Mouse (Mus musculus) myocyte (in vitro differentiated cells): ENCODE data around the gene Nt5dc2. TPM values are rescaled to one million over a fixed set of nuclear protein-coding genes. Genes with fewer than 3 reads are reported as not detected.

Experiments
- H3K27me3 ChIP-seq: one replicate; pipeline ENCODE4 v1.6.1; 2011; ENCODE audit not compliant: control insufficient read depth, insufficient read depth, insufficient read length
- H3K36me3 ChIP-seq: one replicate; pipeline ENCODE4 v1.6.1; 2011; ENCODE audit not compliant: control insufficient read depth, insufficient read depth
- H3K4me2 ChIP-seq: one replicate; pipeline ENCODE4 v1.6.1; 2011; ENCODE audit warnings: low read depth, control low read depth
- H3K4me3 ChIP-seq: one replicate; pipeline ENCODE4 v1.5.1; 2011; ENCODE audit warnings: mild to moderate bottlenecking, control low read depth, moderate library complexity
- H3K79me2 ChIP-seq: one replicate; pipeline ENCODE4 v1.6.1; 2011; ENCODE audit not compliant: control insufficient read depth, insufficient read depth
- H3ac ChIP-seq: one replicate; pipeline ENCODE4 v1.6.1; 2011; ENCODE audit not compliant: control insufficient read depth, insufficient read length
- CEBPB ChIP-seq: IDR thresholded peaks from 2 replicates; pipeline ENCODE4 v1.6.1; 2011; ENCODE audit warnings: mild to moderate bottlenecking, moderate library complexity; ENCODE audit not compliant: poor library complexity, insufficient read depth, severe bottlenecking
- E2F4 ChIP-seq: IDR thresholded peaks from one replicate; pipeline ENCODE4 v1.6.1; 2011; ENCODE audit warnings: mild to moderate bottlenecking, control low read depth, moderate library complexity; ENCODE audit not compliant: insufficient read depth
- MAX ChIP-seq: IDR thresholded peaks from one replicate; pipeline ENCODE4 v1.6.1; 2011; ENCODE audit warnings: low read depth, mild to moderate bottlenecking, control low read depth
- MYOD1 ChIP-seq, 3 experiments: IDR thresholded peaks; one replicate each; pipeline ENCODE4 v1.6.1; 2011; ENCODE audit warnings: control low read depth in 2 of 3, low read depth in 2 of 3, mild to moderate bottlenecking in 2 of 3, moderate library complexity in 1 of 3; ENCODE audit not compliant: insufficient read length in 2 of 3, control insufficient read depth in 1 of 3
- MYOG ChIP-seq, 3 experiments: IDR thresholded peaks; one replicate each; pipeline ENCODE4 v1.6.1; 2011; ENCODE audit warnings: control low read depth in 2 of 3, low read depth in 2 of 3, mild to moderate bottlenecking in 2 of 3; ENCODE audit not compliant: insufficient read length in 2 of 3, control insufficient read depth in 1 of 3, insufficient read depth in 1 of 3
- POLR2A ChIP-seq: IDR thresholded peaks from one replicate; pipeline ENCODE4 v1.6.1; 2011; ENCODE audit warnings: low read depth, mild to moderate bottlenecking, control low read depth, moderate library complexity; ENCODE audit not compliant: insufficient read length
- POLR2AphosphoS2 ChIP-seq: IDR thresholded peaks from one replicate; pipeline ENCODE4 v1.6.1; 2011; ENCODE audit warnings: low read depth, control low read depth; ENCODE audit not compliant: insufficient read length
- REST ChIP-seq: IDR thresholded peaks from one replicate; pipeline ENCODE4 v1.6.1; 2011; ENCODE audit warnings: mild to moderate bottlenecking, control low read depth, moderate library complexity; ENCODE audit not compliant: insufficient read depth, insufficient read length
- SRF ChIP-seq: IDR thresholded peaks from one replicate; pipeline ENCODE4 v1.6.1; 2011; ENCODE audit warnings: low read depth; ENCODE audit not compliant: control insufficient read depth, insufficient read length
- TCF12 ChIP-seq: IDR thresholded peaks from one replicate; pipeline ENCODE4 v1.6.1; 2011; ENCODE audit warnings: mild to moderate bottlenecking, control low read depth; ENCODE audit not compliant: poor library complexity, insufficient read depth, severe bottlenecking
- TCF3 ChIP-seq: IDR thresholded peaks from one replicate; pipeline ENCODE4 v1.6.1; 2011; ENCODE audit warnings: low read depth, control low read depth; ENCODE audit not compliant: insufficient read length
- USF1 ChIP-seq: IDR thresholded peaks from one replicate; pipeline ENCODE4 v1.6.1; 2011; ENCODE audit warnings: low read depth, mild to moderate bottlenecking, control low read depth, moderate library complexity
- polyA plus RNA-seq: library from polyadenylated mRNA; unstranded; fragments of >200 nt; fragmentation: generic; extraction: Trizol; gene quantifications from one replicate; pipeline ENCODE4 v1.2.1, GENCODE M21; 2012; ENCODE audit warnings: missing spikeins

Nt5dc2 gene
- polyA plus RNA-seq, 1 experiment, result 243 TPM

DNA sequence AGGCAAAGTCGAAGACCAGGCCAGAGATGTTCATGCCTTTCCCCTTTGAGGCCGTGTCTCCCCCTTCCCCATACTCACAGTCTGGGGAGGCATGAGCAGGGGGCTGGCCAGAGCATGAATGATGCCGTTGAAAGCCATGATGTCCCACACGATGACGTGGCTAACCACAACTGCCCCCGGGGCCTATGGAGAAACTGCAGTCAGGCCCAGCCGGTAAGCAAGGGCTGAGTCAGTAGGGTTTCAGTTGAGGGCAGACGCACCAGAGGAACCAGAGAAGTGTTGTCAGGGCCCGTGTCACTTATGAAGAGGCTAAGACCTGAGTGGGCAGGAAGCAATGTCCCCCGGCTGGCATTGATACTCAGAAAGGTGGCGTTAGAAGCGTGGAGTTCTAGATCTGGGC is 8.8 kb downstream of the Nt5dc2 start:
- TF ChIP-seq MYOD1 (IDR thresholded peaks at IDR 0.05; ENCODE audit: control insufficient read depth in 1 of 3, insufficient read length in 2 of 3, low read depth in 2 of 3) (no peak), MAX (no peak), E2F4 (no peak), SRF (no peak), CEBPB (no peak), TCF3 (no peak), POLR2AphosphoS2 (no peak), REST (no peak), USF1 (no peak), TCF12 (no peak), MYOG (IDR thresholded peaks at IDR 0.05; ENCODE audit: control insufficient read depth in 1 of 3, insufficient read depth in 1 of 3, insufficient read length in 2 of 3, low read depth in 2 of 3) (no peak), POLR2A (no peak)
- Histone ChIP-seq H3K79me2 (no peaks in the 10 kb centered on the region), H3K4me2 (no peak overlapping the region), H3ac (no peak overlapping the region), H3K36me3 (peaks cover 3% of the 10 kb centered on the region), H3K4me3 (no peak overlapping the region), H3K27me3 (no peaks in the 10 kb centered on the region)

DNA sequence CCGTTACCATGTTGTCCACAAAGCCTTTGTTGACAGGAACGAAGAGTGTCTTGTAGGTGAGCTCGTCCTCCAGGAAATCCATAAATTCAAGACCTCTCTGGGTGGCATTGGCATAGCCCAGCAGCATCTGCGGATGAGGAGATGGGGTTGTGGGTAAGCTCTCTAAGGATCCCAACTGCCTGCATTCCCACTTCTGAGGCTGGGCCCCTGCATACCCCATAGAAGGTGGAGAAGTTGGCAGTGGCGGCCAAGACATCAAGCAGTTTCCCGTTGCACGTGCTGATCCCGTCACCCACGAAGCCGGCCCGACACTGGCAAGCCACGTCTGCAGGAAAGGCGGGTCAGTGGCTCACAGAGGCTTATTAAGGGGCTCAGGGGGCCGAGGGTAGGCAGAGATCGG is 9.3 kb downstream of the Nt5dc2 start:
- TF ChIP-seq MYOG (IDR thresholded peaks at IDR 0.05; ENCODE audit: control insufficient read depth in 1 of 3, insufficient read depth in 1 of 3, insufficient read length in 2 of 3, low read depth in 2 of 3), result no peak
- no peak for TF ChIP-seq TCF3
- TF ChIP-seq POLR2A, result no peak
- TF ChIP-seq SRF, result no peak
- no peak for TF ChIP-seq REST
- TF ChIP-seq MYOD1 (IDR thresholded peaks at IDR 0.05; ENCODE audit: control insufficient read depth in 1 of 3, insufficient read length in 2 of 3, low read depth in 2 of 3), result no peak
- TF ChIP-seq POLR2AphosphoS2, result no peak
- no peak for TF ChIP-seq TCF12
- no peak for TF ChIP-seq MAX
- TF ChIP-seq CEBPB, result no peak
- no peak for TF ChIP-seq E2F4
- TF ChIP-seq USF1, result no peak
- H3K4me2 ChIP-seq, result no peak overlapping the region
- H3K27me3 ChIP-seq, result no peaks in the 10 kb centered on the region
- H3K79me2 ChIP-seq, result no peaks in the 10 kb centered on the region
- no peak overlapping the region for H3ac ChIP-seq
- H3K36me3 ChIP-seq, result peaks cover 3% of the 10 kb centered on the region
- H3K4me3 ChIP-seq, result no peak overlapping the region

DNA sequence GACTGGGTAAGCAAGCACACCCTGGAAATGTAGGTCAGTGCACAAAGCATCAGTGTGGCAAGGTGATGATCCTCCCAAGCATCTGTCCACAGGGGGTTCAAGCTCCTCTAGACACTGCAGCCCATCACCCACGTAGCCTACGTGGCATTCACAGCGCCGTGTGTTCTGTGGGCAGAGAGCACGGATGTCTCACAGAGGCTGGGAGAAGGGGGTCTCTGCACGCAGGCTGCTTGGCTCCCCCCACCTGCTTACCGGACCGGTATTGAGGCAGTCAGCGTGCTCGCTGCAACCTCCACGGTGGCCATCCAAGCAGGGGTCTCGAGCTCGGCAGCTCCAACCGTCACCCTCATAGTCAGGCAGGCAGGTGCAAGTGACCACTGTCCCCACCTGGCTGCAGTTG is 10.2 kb downstream of the Nt5dc2 start:
- H3K27me3 ChIP-seq, result no peaks in the 10 kb centered on the region
- H3K4me3 ChIP-seq, result no peak overlapping the region
- H3K4me2 ChIP-seq, result no peak overlapping the region
- no peaks in the 10 kb centered on the region for H3K79me2 ChIP-seq
- no peaks in the 10 kb centered on the region for H3K36me3 ChIP-seq
- TF ChIP-seq MYOG (IDR thresholded peaks at IDR 0.05; ENCODE audit: control insufficient read depth in 1 of 3, insufficient read depth in 1 of 3, insufficient read length in 2 of 3, low read depth in 2 of 3) (no peak), E2F4 (no peak), TCF3 (no peak), POLR2A (no peak)
- H3ac ChIP-seq, result no peak overlapping the region

DNA sequence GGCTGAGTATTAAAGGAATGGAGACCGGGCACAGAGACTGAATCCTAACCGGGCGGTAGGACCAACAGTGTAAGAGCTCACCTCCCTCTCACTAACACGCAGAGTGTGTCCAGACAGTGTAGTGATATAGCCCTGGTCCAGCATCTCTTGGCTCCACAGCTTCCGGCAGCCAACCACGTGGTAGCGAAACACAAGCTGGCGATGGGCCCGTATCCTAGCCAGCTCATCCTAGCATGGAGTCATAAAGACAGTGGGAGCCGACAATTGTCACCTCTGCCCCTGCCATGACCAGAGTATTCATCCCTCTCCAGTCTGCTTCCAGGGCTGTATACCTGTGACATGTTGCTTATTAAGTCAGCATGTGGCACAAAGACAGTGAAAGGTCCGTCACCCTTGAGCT is 14.8 kb downstream of the Nt5dc2 start:
- Histone ChIP-seq H3K79me2 (no peaks in the 10 kb centered on the region), H3K27me3 (peaks cover 40% of the 10 kb centered on the region), H3ac (no peak overlapping the region), H3K4me2 (no peak overlapping the region), H3K4me3 (no peak overlapping the region), H3K36me3 (no peaks in the 10 kb centered on the region)
- TF ChIP-seq TCF3 (no peak), E2F4 (no peak), CEBPB (no peak), SRF (no peak), MAX (no peak), MYOD1 (IDR thresholded peaks at IDR 0.05; ENCODE audit: control insufficient read depth in 1 of 3, insufficient read length in 2 of 3, low read depth in 2 of 3) (no peak), POLR2AphosphoS2 (no peak)

DNA sequence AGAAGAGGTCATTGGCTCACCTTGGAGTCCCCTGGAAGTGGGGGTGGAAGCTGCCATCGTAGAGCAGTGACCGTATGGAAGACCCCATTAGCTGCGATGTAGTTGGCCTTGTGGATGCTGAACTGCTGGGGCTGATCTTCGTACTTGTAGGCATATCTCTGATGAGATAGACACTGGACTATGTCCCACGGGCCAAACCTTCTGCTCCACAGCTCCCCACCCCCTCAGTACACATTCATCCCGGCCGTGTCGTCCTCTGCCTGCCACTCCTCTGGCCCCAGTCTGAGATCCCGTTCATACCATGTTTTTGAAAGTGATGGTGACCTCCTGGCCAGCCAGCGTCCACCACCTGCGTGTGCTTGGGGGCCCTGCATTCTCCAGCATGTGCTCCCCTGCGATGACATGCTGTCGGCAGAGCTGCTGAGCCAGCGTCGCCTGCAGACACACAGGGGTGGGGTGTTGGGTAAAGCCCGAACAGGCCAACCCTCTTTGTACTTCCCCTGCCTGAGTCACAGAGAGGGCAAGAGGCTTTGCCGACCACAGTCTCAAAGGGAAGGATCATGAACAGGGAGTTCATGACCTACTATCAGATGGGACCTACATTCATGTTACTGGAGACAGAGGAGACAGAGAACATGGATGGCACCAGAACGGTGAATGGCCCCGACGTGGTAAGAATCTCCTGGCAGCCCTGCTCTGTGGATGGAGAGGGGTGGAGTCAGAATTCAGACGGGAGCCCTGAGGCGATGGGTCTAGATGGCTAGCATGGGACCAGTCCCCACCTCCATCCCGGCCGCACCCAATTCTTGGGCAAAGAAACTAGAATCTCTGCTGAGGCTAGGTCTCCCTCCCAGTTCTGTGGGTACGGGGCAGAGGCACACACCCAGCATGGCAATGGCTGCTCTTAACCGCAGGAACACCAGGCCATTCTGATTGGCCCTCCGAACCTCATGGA is 29.6 kb downstream of the Nt5dc2 start:
- TF ChIP-seq REST (no peak), CEBPB (no peak), SRF (no peak), USF1 (no peak), E2F4 (no peak), TCF12 (no peak), POLR2A (no peak), POLR2AphosphoS2 (no peak), MYOG (IDR thresholded peaks at IDR 0.05; ENCODE audit: control insufficient read depth in 1 of 3, insufficient read depth in 1 of 3, insufficient read length in 2 of 3, low read depth in 2 of 3) (no peak), MAX (no peak)
- no peaks in the 10 kb centered on the region for H3K36me3 ChIP-seq
- H3ac ChIP-seq, result no peak overlapping the region
- H3K27me3 ChIP-seq, result peaks cover 5% of the 10 kb centered on the region
- H3K4me3 ChIP-seq, result no peak overlapping the region
- H3K4me2 ChIP-seq, result no peak overlapping the region
- H3K79me2 ChIP-seq, result no peaks in the 10 kb centered on the region
